Mouse (Mus musculus) kidney, postnatal 0 days (tissue): ENCODE results near the gene Tmem258. TPM values are rescaled to one million over a fixed set of nuclear protein-coding genes. Genes with fewer than 3 reads are reported as not detected.

Source experiments
- ATAC-seq: fragments of 200-750 bp; cut with Nextera tagmentation; replicated peaks from 2 replicates; pipeline ENCODE4 v1.8.0; 2017; ENCODE audit warnings: low read depth, moderate number of reproducible peaks, moderate TSS enrichment, moderate library complexity; ENCODE audit not compliant: low FRiP score
- DNase-seq: peaks from one replicate; pipeline ENCODE4 v3.0.0-alpha.2; 2016; ENCODE audit warnings: low spot score
- H3K27ac ChIP-seq: fragments of 300-500 bp; sonication (generic); 2 replicates; pipeline ENCODE4 v1.5.1; 2014; ENCODE audit warnings: mild to moderate bottlenecking
- H3K27me3 ChIP-seq: fragments of 300-500 bp; sonication (generic); 2 replicates; pipeline ENCODE4 v1.6.1; 2014; ENCODE audit warnings: low read length, mixed read lengths; ENCODE audit not compliant: insufficient read depth
- H3K36me3 ChIP-seq: fragments of 300-500 bp; sonication (generic); 2 replicates; pipeline ENCODE4 v1.6.1; 2014; ENCODE audit warnings: low read length, mixed read lengths; ENCODE audit not compliant: insufficient read depth
- H3K4me1 ChIP-seq: fragments of 300-500 bp; sonication (generic); replicated peaks from 2 replicates; pipeline ENCODE4 v1.6.1; 2014; ENCODE audit warnings: antibody characterized with exemption, low read length, mixed read lengths; ENCODE audit not compliant: insufficient read depth
- H3K4me2 ChIP-seq: fragments of 300-500 bp; sonication (generic); 2 replicates; pipeline ENCODE4 v1.6.1; 2014; ENCODE audit warnings: mild to moderate bottlenecking, low read length, moderate library complexity, mixed read lengths
- H3K4me3 ChIP-seq: fragments of 300-500 bp; sonication (generic); replicated peaks from 2 replicates; pipeline ENCODE4 v1.5.1; 2014; ENCODE audit warnings: low read depth, low read length
- H3K9ac ChIP-seq: fragments of 300-500 bp; sonication (generic); 2 replicates; pipeline ENCODE4 v1.6.1; 2014; ENCODE audit warnings: low read depth, low read length
- H3K9me3 ChIP-seq: fragments of 300-500 bp; sonication (generic); replicated peaks from 2 replicates; pipeline ENCODE4 v1.6.1; 2016; ENCODE audit warnings: low read length, inconsistent platforms, mixed read lengths
- CTCF ChIP-seq: IDR thresholded peaks from 2 replicates; pipeline ENCODE4 v1.5.1; 2016; ENCODE audit warnings: antibody characterized with exemption, low read depth, mild to moderate bottlenecking, moderate library complexity
- WGBS: fragments of 180-500 bp; shearing (Covaris S2); extraction: QIAGEN DNeasy Blood & Tissue Kit; methylation state at CpG from one replicate; pipeline ENCODE4 v1.1.7; 2014; 5-methylcytosine and 5-hydroxymethylcytosine counted together
- polyA plus RNA-seq: library from polyadenylated mRNA; unstranded; fragments of >200 nt; fragmentation: Nextera tagmentation; extraction: Ambion mirVana; gene quantifications from 2 replicates; pipeline ENCODE4 v1.2.1, GENCODE M21; 2015

The Tmem258 gene
- polyA plus RNA-seq, 1 experiment from 2014 or later = 460 TPM

DNA sequence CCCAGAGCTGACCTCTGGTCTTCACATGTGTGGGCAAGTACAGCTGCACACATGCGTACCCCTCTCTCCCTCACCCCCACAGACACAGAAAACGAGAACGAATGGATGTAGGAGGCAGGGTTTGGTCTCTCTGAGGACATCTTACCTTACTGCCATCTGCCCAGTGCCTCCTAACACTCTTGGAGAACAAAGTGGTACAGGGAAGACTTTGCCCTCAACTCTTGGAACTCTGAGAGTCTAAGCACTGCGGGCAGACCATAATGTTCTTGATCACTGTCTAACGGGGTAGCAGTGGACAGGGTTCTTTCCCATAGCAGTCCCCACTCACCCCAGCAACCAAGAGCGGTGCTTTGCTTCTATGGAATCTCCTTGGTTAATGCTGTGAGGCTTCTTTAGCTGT, 14.8 kb upstream of the Tmem258 start:
- H3K4me2 ChIP-seq = no peak overlapping the region
- H3K9me3 ChIP-seq = no peaks in the 10 kb centered on the region
- ATAC-seq (no peak), DNase-seq (no peak)
- H3K4me3 ChIP-seq = no peak overlapping the region
- H3K27me3 ChIP-seq = no peaks in the 10 kb centered on the region
- no peak overlapping the region for H3K9ac ChIP-seq
- no peak overlapping the region for H3K27ac ChIP-seq
- 98% methylated on average over 6 of the region's 6 CpGs for WGBS
- no peak for TF ChIP-seq CTCF
- peaks cover 30% of the 10 kb centered on the region for H3K36me3 ChIP-seq
- H3K4me1 ChIP-seq = peaks cover 6% of the 10 kb centered on the region

DNA sequence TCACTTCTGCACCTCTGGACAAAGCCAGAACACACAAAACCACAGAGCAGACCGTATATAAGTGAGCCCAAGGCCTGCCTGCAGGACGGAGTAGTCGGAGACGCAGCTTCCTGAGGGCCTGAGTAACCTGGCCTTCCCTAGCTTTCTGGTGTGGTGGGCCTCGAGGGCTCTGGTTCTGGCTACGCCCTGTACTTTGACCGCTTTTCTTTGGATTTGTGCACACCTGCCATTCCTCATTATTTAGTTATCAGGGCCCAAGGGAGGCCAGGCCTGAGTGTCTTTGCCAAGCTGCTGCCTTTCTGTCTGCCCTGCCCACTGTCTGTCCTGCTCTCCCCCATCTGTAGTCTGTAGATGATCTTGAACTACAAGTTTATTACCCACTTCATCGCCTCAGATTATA, 13.9 kb upstream of the Tmem258 start:
- Histone ChIP-seq H3K4me3 (no peak overlapping the region), H3K9ac (no peak overlapping the region), H3K9me3 (no peaks in the 10 kb centered on the region), H3K4me2 (no peak overlapping the region), H3K27me3 (no peaks in the 10 kb centered on the region), H3K27ac (no peak overlapping the region), H3K4me1 (no peaks in the 10 kb centered on the region), H3K36me3 (peaks cover 36% of the 10 kb centered on the region)
- WGBS = 92% methylated on average over 8 of the region's 8 CpGs
- ATAC-seq (no peak), DNase-seq (no peak)
- no peak for TF ChIP-seq CTCF

DNA sequence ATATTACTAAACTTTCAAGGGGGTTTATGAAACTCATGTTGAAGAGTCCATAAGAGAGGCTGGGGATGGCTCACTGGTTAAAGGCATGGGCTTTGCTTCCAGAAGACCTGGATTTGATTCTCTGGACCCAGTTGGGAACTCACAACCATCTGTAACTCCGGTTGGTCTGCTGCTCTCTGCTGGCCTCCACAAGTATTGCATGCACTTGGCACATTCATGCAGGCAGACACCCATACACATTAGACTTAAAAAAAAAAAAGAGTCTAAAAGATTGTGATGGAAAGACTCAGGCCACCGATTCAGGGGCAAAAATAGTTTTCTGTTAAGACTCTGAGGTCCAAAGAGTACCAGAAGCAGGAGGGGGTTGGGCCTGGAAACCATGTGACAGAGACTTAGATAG, 13.0 kb upstream of the Tmem258 start:
- Histone ChIP-seq H3K9ac (no peak overlapping the region), H3K4me3 (no peak overlapping the region), H3K27me3 (no peaks in the 10 kb centered on the region), H3K9me3 (no peaks in the 10 kb centered on the region), H3K4me1 (no peaks in the 10 kb centered on the region), H3K36me3 (peaks cover 40% of the 10 kb centered on the region), H3K27ac (no peak overlapping the region), H3K4me2 (no peak overlapping the region)
- DNase-seq = peak; percentile 70
- no peak for ATAC-seq
- TF ChIP-seq CTCF = peak; percentile 84
- WGBS = 50% methylated on average over 2 of the region's 2 CpGs

- ATAC-seq = no peak
- H3K4me2 ChIP-seq = no peak overlapping the region
- no peak for DNase-seq
- H3K36me3 ChIP-seq = peaks cover 38% of the 10 kb centered on the region
- TF ChIP-seq CTCF = no peak
- H3K9ac ChIP-seq = no peak overlapping the region
- H3K9me3 ChIP-seq = no peaks in the 10 kb centered on the region
- H3K4me1 ChIP-seq = no peaks in the 10 kb centered on the region
- H3K27me3 ChIP-seq = no peaks in the 10 kb centered on the region
- WGBS = 76% methylated on average over 7 of the region's 7 CpGs
- H3K27ac ChIP-seq = no peak overlapping the region
- no peak overlapping the region for H3K4me3 ChIP-seq
These were observed 12.5 kb upstream of the Tmem258 start for GRCm38 (mm10) chr19:10191326-10191725.

- no peaks in the 10 kb centered on the region for H3K4me1 ChIP-seq
- no peak overlapping the region for H3K27ac ChIP-seq
- WGBS = 89% methylated on average over 11 of the region's 11 CpGs
- H3K9me3 ChIP-seq = no peaks in the 10 kb centered on the region
- ATAC-seq (no peak), DNase-seq (no peak)
- H3K27me3 ChIP-seq = no peaks in the 10 kb centered on the region
- TF ChIP-seq CTCF = no peak; the same call in 1 of the 2 replicates
- peaks cover 33% of the 10 kb centered on the region for H3K36me3 ChIP-seq
- no peak overlapping the region for H3K4me2 ChIP-seq
- H3K9ac ChIP-seq = no peak overlapping the region
- H3K4me3 ChIP-seq = no peak overlapping the region
These were observed 9.5 kb upstream of the Tmem258 start for GRCm38 (mm10) chr19:10194337-10194736.

DNA sequence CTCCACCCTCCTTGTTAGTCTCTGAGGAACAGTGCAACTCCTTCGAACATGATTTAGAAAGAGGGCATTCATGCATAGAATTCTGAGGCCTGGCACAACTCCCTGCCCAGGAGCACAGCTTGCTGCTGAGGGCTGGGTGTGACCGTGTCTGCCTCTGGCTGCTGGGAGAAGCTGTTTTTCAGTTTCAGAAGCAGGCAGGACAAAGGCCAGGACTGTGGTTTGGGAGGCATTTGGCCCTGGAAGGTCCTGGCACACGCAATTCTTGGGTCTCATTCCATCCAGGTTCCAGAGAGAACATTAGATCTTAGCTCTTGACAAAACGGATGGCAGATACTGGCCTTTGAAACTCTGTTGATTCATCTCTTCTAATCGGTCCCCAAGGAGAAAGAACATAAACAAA, 8.6 kb upstream of the Tmem258 start:
- H3K27ac ChIP-seq = no peak overlapping the region
- DNase-seq = no peak
- no peak overlapping the region for H3K4me3 ChIP-seq
- TF ChIP-seq CTCF = no peak
- H3K9me3 ChIP-seq = no peaks in the 10 kb centered on the region
- 57% methylated on average over 5 of the region's 5 CpGs for WGBS
- H3K4me1 ChIP-seq = no peaks in the 10 kb centered on the region
- peaks cover 41% of the 10 kb centered on the region for H3K36me3 ChIP-seq
- no peak overlapping the region for H3K4me2 ChIP-seq
- H3K9ac ChIP-seq = no peak overlapping the region
- no peak for ATAC-seq
- H3K27me3 ChIP-seq = no peaks in the 10 kb centered on the region

- ATAC-seq (no peak), DNase-seq (no peak)
- no peak for TF ChIP-seq CTCF
- WGBS = 91% methylated on average over 4 of the region's 4 CpGs
- Histone ChIP-seq H3K27me3 (no peaks in the 10 kb centered on the region), H3K4me2 (no peak overlapping the region), H3K4me1 (no peaks in the 10 kb centered on the region), H3K4me3 (no peak overlapping the region), H3K9me3 (no peaks in the 10 kb centered on the region), H3K9ac (no peak overlapping the region), H3K36me3 (peaks cover 42% of the 10 kb centered on the region), H3K27ac (no peak overlapping the region)
These were observed 6.7 kb upstream of the Tmem258 start for GRCm38 (mm10) chr19:10197130-10197529.
